29 mouse cellular contexts compared by ENCODE assay signal in the genomic region with DNA sequence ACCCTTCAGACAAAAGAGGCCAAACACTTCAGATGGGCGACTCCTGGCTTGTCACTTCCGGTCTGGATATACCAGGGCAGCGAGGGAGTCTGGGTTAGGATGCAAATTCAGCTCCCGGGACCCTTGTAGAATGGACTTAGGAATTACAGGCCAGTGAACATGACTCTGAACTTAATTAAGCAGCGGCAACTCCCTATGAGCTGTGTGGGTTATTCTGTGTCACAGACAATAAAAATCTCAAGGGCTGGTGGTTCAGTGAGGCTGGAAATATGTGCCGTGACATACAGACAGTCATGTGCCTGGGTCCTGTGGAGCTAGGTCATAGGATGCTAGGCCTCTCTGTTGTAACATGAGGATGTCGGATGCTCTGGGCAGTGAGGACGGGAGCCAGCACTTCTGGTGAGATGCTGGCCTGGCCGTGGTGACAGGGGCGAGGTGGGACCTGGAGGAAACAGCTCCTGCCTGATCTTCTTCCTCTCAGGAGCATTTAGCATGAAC.
DNase-seq lines count a peak whose midpoint lies in the region; ATAC-seq and TF ChIP-seq lines count a peak whose summit lies in the region.
"Had no signal": no experiment of that assay in that cellular context is flagged by ENCODE, and none has a peak within 500 bp of the region (broad histone marks: within the 10 kb centered on the region; RNA-seq: fewer than 3 reads in every experiment).

No protein-coding gene starts in this region.

- intact Hi-C loops in heart, postnatal 14 days (cut with DNase I): no loop called here

- H3K27ac ChIP-seq in heart, embryonic 10.5 days: 0 out of 2 replicates have a peak overlapping the region, but pooled peaks have one; percentile 42
- peak overlapping the region; percentile 92 for H3K27ac ChIP-seq in kidney, embryonic 15.5 days
- 0 out of 2 replicates have a peak overlapping the region, but pooled peaks have one; percentile 46 for H3K27ac ChIP-seq in midbrain, embryonic 10.5 days (replicated peaks)
- H3K27ac ChIP-seq in midbrain, embryonic 15.5 days: no peak overlapping the region
- H3K27ac ChIP-seq: embryonic facial prominence, embryonic 12.5 days; hindbrain, embryonic 15.5 days; intestine, embryonic 15.5 days; liver, embryonic 12.5 days; neural tube, embryonic 12.5 days; stomach, embryonic 15.5 days had no signal

- no peak for TF ChIP-seq POLR2A in lung, adult 2 months (IDR thresholded peaks at IDR 0.05; ENCODE audit: borderline replicate concordance, extremely low read depth, low read depth, low read length)

- no peaks in the 10 kb centered on the region for H3K9me3 ChIP-seq in heart, embryonic 10.5 days
- no peaks in the 10 kb centered on the region for H3K9me3 ChIP-seq in kidney, embryonic 15.5 days (replicated peaks)
- no peaks in the 10 kb centered on the region for H3K9me3 ChIP-seq in midbrain, embryonic 10.5 days (replicated peaks)
- H3K9me3 ChIP-seq in midbrain, embryonic 15.5 days: no peaks in the 10 kb centered on the region
- H3K9me3 ChIP-seq: embryonic facial prominence, embryonic 12.5 days; G1E; hindbrain, embryonic 15.5 days; intestine, embryonic 15.5 days; liver, embryonic 12.5 days; megakaryocyte, embryonic 14.5 days; neural tube, embryonic 12.5 days; stomach, embryonic 15.5 days had no signal

- H3K4me1 ChIP-seq in heart, embryonic 10.5 days: peaks cover 90% of the 10 kb centered on the region
- peaks cover 86% of the 10 kb centered on the region for H3K4me1 ChIP-seq in kidney, embryonic 15.5 days
- H3K4me1 ChIP-seq in midbrain, embryonic 10.5 days: peaks cover 91% of the 10 kb centered on the region
- H3K4me1 ChIP-seq in midbrain, embryonic 15.5 days: peaks cover 65% of the 10 kb centered on the region
- peaks cover 3% of the 10 kb centered on the region; the same call in 1 of the 2 replicates for H3K4me1 ChIP-seq in lung, adult 2 months (ENCODE audit: control insufficient read depth, insufficient read depth, low read length)

- H3K4me3 ChIP-seq in heart, embryonic 10.5 days: no peak overlapping the region
- no peak overlapping the region for H3K4me3 ChIP-seq in kidney, embryonic 15.5 days (replicated peaks)
- H3K4me3 ChIP-seq in midbrain, embryonic 10.5 days: no peak overlapping the region
- H3K4me3 ChIP-seq in midbrain, embryonic 15.5 days: no peak overlapping the region
- H3K4me3 ChIP-seq in lung, adult 2 months (replicated peaks; ENCODE audit: extremely low read depth, low read depth, low read length): no peak overlapping the region
- H3K4me3 ChIP-seq: embryonic facial prominence, embryonic 12.5 days; hindbrain, embryonic 15.5 days; intestine, embryonic 15.5 days; liver, embryonic 12.5 days; megakaryocyte, embryonic 14.5 days; neural tube, embryonic 12.5 days; stomach, embryonic 15.5 days had no signal

- H3K4me2 ChIP-seq in kidney, embryonic 15.5 days: no peak overlapping the region
- no peak overlapping the region for H3K4me2 ChIP-seq in midbrain, embryonic 15.5 days
- H3K4me2 ChIP-seq: embryonic facial prominence, embryonic 12.5 days; hindbrain, embryonic 15.5 days; intestine, embryonic 15.5 days; liver, embryonic 12.5 days; neural tube, embryonic 12.5 days; stomach, embryonic 15.5 days had no signal

- no peaks in the 10 kb centered on the region for H3K27me3 ChIP-seq in heart, embryonic 10.5 days (ENCODE audit: insufficient read depth, poor library complexity, severe bottlenecking)
- no peaks in the 10 kb centered on the region for H3K27me3 ChIP-seq in kidney, embryonic 15.5 days
- H3K27me3 ChIP-seq in midbrain, embryonic 10.5 days (ENCODE audit: low read depth, poor library complexity, severe bottlenecking): peaks cover 23% of the 10 kb centered on the region; the same call in 1 of the 2 replicates
- no peaks in the 10 kb centered on the region for H3K27me3 ChIP-seq in midbrain, embryonic 15.5 days (replicated peaks)
- H3K27me3 ChIP-seq: embryonic facial prominence, embryonic 12.5 days; hindbrain, embryonic 15.5 days; intestine, embryonic 15.5 days; liver, embryonic 12.5 days; neural tube, embryonic 12.5 days; stomach, embryonic 15.5 days had no signal

- H3K36me3 ChIP-seq in heart, embryonic 10.5 days: peaks cover 3% of the 10 kb centered on the region; the same call in 1 of the 2 replicates
- no peaks in the 10 kb centered on the region for H3K36me3 ChIP-seq in kidney, embryonic 15.5 days
- H3K36me3 ChIP-seq in midbrain, embryonic 10.5 days: peaks cover 40% of the 10 kb centered on the region
- no peaks in the 10 kb centered on the region for H3K36me3 ChIP-seq in midbrain, embryonic 15.5 days (replicated peaks)
- H3K36me3 ChIP-seq: embryonic facial prominence, embryonic 12.5 days; hindbrain, embryonic 15.5 days; intestine, embryonic 15.5 days; liver, embryonic 12.5 days; neural tube, embryonic 12.5 days; stomach, embryonic 15.5 days had no signal

- WGBS in heart, embryonic 10.5 days: 80% methylated on average over 10 of the region's 10 CpGs
- WGBS in kidney, embryonic 15.5 days: 42% methylated on average over 10 of the region's 10 CpGs
- WGBS in midbrain, embryonic 10.5 days: 89% methylated on average over 10 of the region's 10 CpGs
- WGBS in midbrain, embryonic 15.5 days: 79% methylated on average over 10 of the region's 10 CpGs
- 87% methylated on average over 10 of the region's 10 CpGs for WGBS in lung, adult 2 months

- TF ChIP-seq CTCF in lung, adult 2 months (IDR thresholded peaks at IDR 0.05; ENCODE audit: insufficient read depth, low read length): no peak

- H3K9ac ChIP-seq in kidney, embryonic 15.5 days: no peak overlapping the region
- no peak overlapping the region for H3K9ac ChIP-seq in midbrain, embryonic 15.5 days
- H3K9ac ChIP-seq: embryonic facial prominence, embryonic 12.5 days; forebrain, postnatal 0 days; hindbrain, embryonic 15.5 days; intestine, embryonic 15.5 days; liver, embryonic 12.5 days; liver, postnatal 0 days; neural tube, embryonic 12.5 days; stomach, embryonic 15.5 days had no signal

- no peak for DNase-seq in heart, embryonic 10.5 days (ENCODE audit: low spot score)
- no peak for DNase-seq in heart, postnatal 14 days
- DNase-seq in kidney, adult 11 months: no peak
- no peak for DNase-seq in midbrain, embryonic 10.5 days (ENCODE audit: low spot score)
- peak; percentile 75 for DNase-seq in retina, embryonic 14.5 days (ENCODE audit: low spot score)
- DNase-seq in lung, adult 2 months: no peak
- DNase-seq: adrenal gland, adult 8-10 months; cerebellum, adult 8-10 months; cerebellum, postnatal 36 days; forebrain, postnatal 0 days; heart, postnatal 4 days; layer of hippocampus, postnatal 36 days; left cerebral cortex, postnatal 4 days; liver, postnatal 0 days; lung, postnatal 4 days; right cerebral cortex, postnatal 25 days; thymus, postnatal 14 days had no signal

- ATAC-seq in kidney, embryonic 15.5 days (replicated peaks; ENCODE audit: low FRiP score): peak; percentile 54
- ATAC-seq in midbrain, embryonic 15.5 days (replicated peaks): no peak
- ATAC-seq: forebrain, postnatal 0 days; intestine, embryonic 15.5 days; liver, embryonic 12.5 days; liver, postnatal 0 days; lung, postnatal 0 days; midbrain, embryonic 16.5 days had no signal
